Mouse (Mus musculus): ENCODE measurements around the gene Adprhl1. TPM values are rescaled to one million over a fixed set of nuclear protein-coding genes. Genes with fewer than 3 reads are reported as not detected.
A peak's percentile ranks its signal among the peaks of the same experiment; 100 is the strongest.

The Adprhl1 gene
- total RNA-seq (2021): 1 to 10 TPM; 1.3 to 1.4 TPM

DNA sequence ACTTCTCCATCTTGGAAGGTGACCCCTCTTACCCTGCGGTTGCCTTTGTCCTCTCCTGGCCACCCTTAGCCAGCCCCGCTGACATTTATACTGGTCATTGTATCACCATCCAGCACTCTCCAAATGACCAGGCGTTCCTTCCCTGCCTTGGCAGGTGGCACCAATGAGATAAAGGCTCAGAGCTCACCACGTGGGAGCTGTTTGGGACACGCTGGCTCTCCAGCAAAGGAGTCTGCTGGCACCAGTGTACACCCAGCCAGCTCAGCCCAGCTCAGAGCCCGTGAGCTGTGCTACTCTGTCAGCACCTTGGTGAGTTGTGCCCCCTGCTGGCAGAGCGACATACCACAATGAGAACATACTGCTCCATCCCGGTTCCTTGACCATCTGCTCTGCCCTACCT lies at the start of gene Adprhl1:
Gene Adprhl1 (minus strand): TSS at position 144 of the 400 bp plus-strand sequence.
- DNase-seq (ENCODE audit: extremely low spot score in 1 of 2, low spot score in 1 of 2): peak; percentile 48 to 83

- no peak for DNase-seq (ENCODE audit: extremely low spot score in 1 of 2, low spot score in 1 of 2)
Measured at GRCm38 (mm10) chr8:13301036-13301435, 47.1 kb upstream of the Adprhl1 start.

DNA sequence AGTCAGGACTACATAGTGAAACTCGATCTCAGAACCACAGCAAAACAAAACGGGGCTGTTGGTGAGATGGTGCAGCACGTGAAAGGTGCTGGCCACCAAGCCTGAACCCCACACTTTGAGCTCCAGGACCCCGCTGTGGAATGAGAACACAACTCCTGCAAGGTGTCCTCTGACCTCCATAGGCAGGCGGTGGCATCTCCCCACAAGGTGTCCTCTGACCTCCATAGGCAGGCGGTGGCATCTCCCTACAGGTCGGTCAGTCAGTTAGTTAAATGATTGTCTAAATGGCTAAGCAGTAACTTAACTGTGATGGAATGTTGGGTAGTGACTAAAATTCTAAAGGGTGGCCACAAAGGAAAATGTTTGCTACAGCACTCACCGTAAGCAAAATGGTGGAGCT lies 45.6 kb upstream of the Adprhl1 start:
- no peak for DNase-seq (ENCODE audit: extremely low spot score in 1 of 2, low spot score in 1 of 2)

- no peak for DNase-seq (ENCODE audit: extremely low spot score in 1 of 2, low spot score in 1 of 2)
Measured at GRCm38 (mm10) chr8:13293677-13294470, 39.9 kb upstream of the Adprhl1 start.

DNA sequence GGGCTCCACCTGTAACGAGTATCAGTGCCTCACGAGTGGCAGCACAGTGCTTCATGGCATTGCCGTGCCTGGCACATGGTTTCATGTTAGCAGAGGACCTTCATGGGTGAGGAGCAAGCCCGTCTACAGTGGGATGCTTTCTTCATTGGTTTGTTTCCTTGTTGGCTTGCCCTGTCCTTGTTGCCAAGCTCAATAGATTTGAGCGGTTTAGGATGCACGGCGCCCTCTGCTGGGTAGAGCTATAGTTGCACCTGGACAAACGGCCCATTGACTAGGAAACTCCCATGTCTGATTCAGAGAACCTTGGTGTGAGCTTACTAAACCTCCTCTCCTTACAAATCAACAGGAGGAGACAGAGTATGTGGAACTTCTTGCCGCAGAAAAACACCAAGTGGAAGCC lies 38.4 kb upstream of the Adprhl1 start:
- DNase-seq (ENCODE audit: extremely low spot score in 1 of 2, low spot score in 1 of 2): peak; percentile 56 to 80

- DNase-seq (ENCODE audit: extremely low spot score in 1 of 2, low spot score in 1 of 2): no peak
Measured at GRCm38 (mm10) chr8:13288646-13289045, 34.7 kb upstream of the Adprhl1 start.

- DNase-seq (ENCODE audit: extremely low spot score in 1 of 2, low spot score in 1 of 2): peak; percentile 95 to 98
Measured at GRCm38 (mm10) chr8:13287692-13288623, 34.0 kb upstream of the Adprhl1 start, which contains the start of the genes Dcun1d2 and Tmco3. Gene Dcun1d2, minus strand, starts transcription at chr8:13288131. Gene Tmco3, plus strand, starts transcription at chr8:13288190.

DNA sequence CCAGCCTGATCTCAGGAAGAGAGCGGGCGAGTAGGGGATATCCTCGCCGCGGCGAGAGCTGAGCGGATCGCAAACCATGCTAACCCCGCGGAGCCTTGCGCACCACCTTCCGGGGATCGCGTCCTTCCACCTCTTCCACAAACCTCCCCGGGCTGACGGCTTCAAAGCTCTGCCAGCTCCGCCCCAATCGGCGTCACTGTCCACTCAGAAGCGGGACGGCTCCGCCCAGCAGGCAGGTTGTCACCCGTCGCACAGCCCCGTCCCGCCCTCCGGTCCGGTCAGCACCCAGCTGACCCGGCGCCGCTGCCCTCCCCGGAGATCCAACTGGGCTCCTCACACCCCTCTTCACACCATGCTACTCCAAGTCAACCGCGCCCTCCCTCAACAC lies 33.3 kb upstream of the Adprhl1 start:
- DNase-seq (ENCODE audit: extremely low spot score in 1 of 2, low spot score in 1 of 2): peak in 1 of 2 experiments; percentile 55

DNA sequence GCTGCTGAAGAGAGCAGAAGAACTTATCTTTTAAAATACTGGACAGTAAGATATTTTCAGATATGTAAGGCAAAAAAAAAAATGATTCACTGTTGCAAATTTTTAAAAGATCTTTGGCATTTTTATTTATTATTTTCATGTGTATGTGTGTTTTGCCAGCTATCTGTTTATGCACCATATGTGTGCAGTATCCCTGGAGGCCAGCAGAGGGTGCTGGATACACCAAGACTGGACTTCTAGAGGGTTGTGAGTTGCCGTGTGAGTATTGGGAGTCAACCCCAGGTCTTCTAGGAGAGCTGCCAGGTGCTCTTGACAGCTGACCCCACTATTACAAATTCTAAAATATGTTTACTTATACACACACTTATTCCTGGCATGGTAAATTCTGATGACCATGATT lies 29.2 kb upstream of the Adprhl1 start:
- DNase-seq (ENCODE audit: extremely low spot score in 1 of 2, low spot score in 1 of 2): no peak

DNA sequence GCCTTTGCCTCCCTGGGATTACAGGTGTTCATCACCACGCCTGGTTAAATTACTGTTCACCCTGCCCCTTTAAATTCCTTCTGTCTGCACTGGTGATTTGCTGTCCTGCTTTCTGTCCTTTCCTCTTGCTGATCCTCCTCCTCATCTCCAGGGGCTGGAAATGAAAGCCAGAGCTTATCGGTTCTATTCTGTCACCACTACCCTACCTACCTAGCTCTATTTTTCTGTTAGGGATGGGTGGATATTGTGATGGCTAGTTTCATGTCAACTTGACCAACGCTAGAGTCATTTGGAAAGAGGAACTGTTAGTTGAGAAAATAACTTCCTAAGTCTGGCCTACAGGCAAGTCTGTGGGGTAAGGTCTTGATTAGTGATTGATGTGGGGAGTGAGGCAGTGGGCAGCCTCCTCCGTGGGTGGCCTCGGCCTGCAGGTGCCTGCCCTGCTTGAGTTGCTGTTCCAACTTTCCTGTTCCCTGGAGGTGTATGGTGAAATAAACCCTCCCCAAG lies 23.0 kb upstream of the Adprhl1 start:
- DNase-seq (ENCODE audit: extremely low spot score in 1 of 2, low spot score in 1 of 2): no peak

- DNase-seq (ENCODE audit: extremely low spot score in 1 of 2, low spot score in 1 of 2): no peak
Measured at GRCm38 (mm10) chr8:13272834-13273233, 18.9 kb upstream of the Adprhl1 start.

DNA sequence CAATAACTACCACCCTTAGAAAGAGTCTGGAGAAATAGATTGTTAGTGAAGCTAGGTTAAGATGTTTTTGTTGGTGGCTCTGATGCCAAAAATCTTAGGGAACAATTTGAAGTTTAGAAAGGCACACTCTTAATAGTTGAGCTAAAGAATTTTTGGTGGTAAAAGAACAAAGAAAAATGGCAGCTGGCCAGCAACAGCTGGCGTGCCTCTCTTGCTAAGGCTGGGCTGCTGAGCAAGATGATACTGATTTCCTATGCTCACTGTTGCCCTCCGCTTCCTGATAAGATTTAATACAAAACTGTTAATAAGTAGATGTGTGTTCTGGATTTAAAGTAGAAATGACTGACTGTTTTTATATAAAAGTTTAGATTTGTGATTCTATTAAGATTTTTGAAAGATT lies 13.6 kb upstream of the Adprhl1 start:
- no peak for DNase-seq (ENCODE audit: extremely low spot score in 1 of 2, low spot score in 1 of 2)

- DNase-seq (ENCODE audit: extremely low spot score in 1 of 2, low spot score in 1 of 2): no peak
Measured at GRCm38 (mm10) chr8:13263376-13263775, 9.4 kb upstream of the Adprhl1 start.

- DNase-seq (ENCODE audit: extremely low spot score in 1 of 2, low spot score in 1 of 2): no peak
Measured at GRCm38 (mm10) chr8:13253413-13253812, 549 bp downstream of the Adprhl1 start.

- no peak for DNase-seq (ENCODE audit: extremely low spot score in 1 of 2, low spot score in 1 of 2)
Measured at GRCm38 (mm10) chr8:13252837-13253236, 1.1 kb downstream of the Adprhl1 start.

DNA sequence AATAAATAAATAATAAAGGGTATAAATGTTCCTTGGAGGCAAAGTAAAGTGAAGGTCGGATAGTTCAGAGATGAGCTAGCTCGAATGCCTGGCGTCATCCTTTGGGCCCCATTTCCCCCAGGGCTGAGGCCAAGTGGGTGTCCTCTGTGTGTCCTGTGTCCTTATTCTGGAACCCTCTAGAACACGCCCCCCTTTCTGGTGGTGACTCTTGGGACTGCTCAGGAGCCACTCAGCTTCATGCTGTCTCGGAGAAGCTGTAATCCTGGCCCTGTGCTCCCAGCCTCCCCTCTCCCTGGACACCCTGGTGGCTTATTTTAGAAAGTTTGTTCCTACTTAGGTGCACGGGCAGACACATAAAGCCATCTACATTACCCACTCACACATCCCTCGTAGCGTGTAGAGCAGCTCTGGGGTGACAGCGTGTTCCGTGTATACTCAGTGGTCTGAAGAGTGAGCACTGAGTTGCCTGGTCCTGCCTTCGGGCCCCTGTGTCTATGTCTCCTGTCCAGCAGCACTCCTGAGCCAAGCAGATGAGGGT lies 9.6 kb downstream of the Adprhl1 start:
- DNase-seq (ENCODE audit: extremely low spot score in 1 of 2, low spot score in 1 of 2): no peak

GRCm38 (mm10) chr8:13242985-13243870 lies 10.7 kb downstream of the Adprhl1 start:
- no peak for DNase-seq (ENCODE audit: extremely low spot score in 1 of 2, low spot score in 1 of 2)

- DNase-seq (ENCODE audit: extremely low spot score in 1 of 2, low spot score in 1 of 2): no peak
Measured at GRCm38 (mm10) chr8:13240691-13241090, 13.3 kb downstream of the Adprhl1 start.

GRCm38 (mm10) chr8:13240055-13240454 lies 13.9 kb downstream of the Adprhl1 start:
- no peak for DNase-seq (ENCODE audit: extremely low spot score in 1 of 2, low spot score in 1 of 2)

- no peak for DNase-seq (ENCODE audit: extremely low spot score in 1 of 2, low spot score in 1 of 2)
Measured at GRCm38 (mm10) chr8:13234803-13235202, 19.2 kb downstream of the Adprhl1 start.

Measured in layer of hippocampus, postnatal 25 days (tissue).